Mouse (Mus musculus): ENCODE measurements around the gene Scand1.

The Scand1 gene

GRCm38 (mm10) chr2:156307261-156307660, 5.2 kb downstream of the Scand1 start:
- peak; percentile 29 for DNase-seq (ENCODE audit: low spot score)

GRCm38 (mm10) chr2:156305818-156306217, 6.7 kb downstream of the Scand1 start:
- no peak for DNase-seq (ENCODE audit: low spot score)

GRCm38 (mm10) chr2:156304351-156304750, 8.2 kb downstream of the Scand1 start:
- no peak for DNase-seq (ENCODE audit: low spot score)

- no peak for DNase-seq (ENCODE audit: low spot score)
Observed at GRCm38 (mm10) chr2:156302063-156302462, 10.4 kb downstream of the Scand1 start.

- no peak for DNase-seq (ENCODE audit: low spot score)
Observed at GRCm38 (mm10) chr2:156298458-156298857, 14.0 kb downstream of the Scand1 start.

GRCm38 (mm10) chr2:156297653-156298052, 14.9 kb downstream of the Scand1 start:
- no peak for DNase-seq (ENCODE audit: low spot score)

- DNase-seq (ENCODE audit: low spot score), result peak; percentile 48
Observed at GRCm38 (mm10) chr2:156296190-156296589, 16.3 kb downstream of the Scand1 start.

- DNase-seq (ENCODE audit: low spot score), result no peak
Observed at GRCm38 (mm10) chr2:156295601-156296063, 16.9 kb downstream of the Scand1 start.

GRCm38 (mm10) chr2:156291998-156292397, 20.5 kb downstream of the Scand1 start:
- DNase-seq (ENCODE audit: low spot score), result no peak

GRCm38 (mm10) chr2:156289552-156290160, 22.8 kb downstream of the Scand1 start:
- peak; percentile 39 for DNase-seq (ENCODE audit: low spot score)

GRCm38 (mm10) chr2:156288222-156288621, 24.3 kb downstream of the Scand1 start:
- DNase-seq (ENCODE audit: low spot score), result no peak

GRCm38 (mm10) chr2:156286733-156287132, 25.8 kb downstream of the Scand1 start:
- DNase-seq (ENCODE audit: low spot score), result no peak

- DNase-seq (ENCODE audit: low spot score), result no peak
Observed at GRCm38 (mm10) chr2:156285161-156285560, 27.3 kb downstream of the Scand1 start.

- no peak for DNase-seq (ENCODE audit: low spot score)
Observed at GRCm38 (mm10) chr2:156281227-156281626, 31.3 kb downstream of the Scand1 start.

GRCm38 (mm10) chr2:156278226-156279017, 34.1 kb downstream of the Scand1 start:
- DNase-seq (ENCODE audit: low spot score), result peak; percentile 94

GRCm38 (mm10) chr2:156272553-156272952, 40.0 kb downstream of the Scand1 start:
- DNase-seq (ENCODE audit: low spot score), result no peak

- no peak for DNase-seq (ENCODE audit: low spot score)
Observed at GRCm38 (mm10) chr2:156267636-156268035, 44.9 kb downstream of the Scand1 start.

- DNase-seq (ENCODE audit: low spot score), result no peak
Observed at GRCm38 (mm10) chr2:156263204-156263893, 49.2 kb downstream of the Scand1 start.

All from lung, postnatal 25 days (tissue).